Mouse (Mus musculus) kidney, adult 8-10 months (tissue): Measurements from ENCODE around the gene Peli2.
A peak's percentile ranks its signal among the peaks of the same experiment; 100 is the strongest.
"Not testable (repeated sequence)": the region's sequence is repeated elsewhere in the genome, so short reads cannot be mapped to it uniquely, and the experiment has no call there.

Experiments used
- DNase-seq, 2 experiments: peaks; one replicate each; pipeline ENCODE4 v3.0.0; 2022

Gene Peli2

DNA sequence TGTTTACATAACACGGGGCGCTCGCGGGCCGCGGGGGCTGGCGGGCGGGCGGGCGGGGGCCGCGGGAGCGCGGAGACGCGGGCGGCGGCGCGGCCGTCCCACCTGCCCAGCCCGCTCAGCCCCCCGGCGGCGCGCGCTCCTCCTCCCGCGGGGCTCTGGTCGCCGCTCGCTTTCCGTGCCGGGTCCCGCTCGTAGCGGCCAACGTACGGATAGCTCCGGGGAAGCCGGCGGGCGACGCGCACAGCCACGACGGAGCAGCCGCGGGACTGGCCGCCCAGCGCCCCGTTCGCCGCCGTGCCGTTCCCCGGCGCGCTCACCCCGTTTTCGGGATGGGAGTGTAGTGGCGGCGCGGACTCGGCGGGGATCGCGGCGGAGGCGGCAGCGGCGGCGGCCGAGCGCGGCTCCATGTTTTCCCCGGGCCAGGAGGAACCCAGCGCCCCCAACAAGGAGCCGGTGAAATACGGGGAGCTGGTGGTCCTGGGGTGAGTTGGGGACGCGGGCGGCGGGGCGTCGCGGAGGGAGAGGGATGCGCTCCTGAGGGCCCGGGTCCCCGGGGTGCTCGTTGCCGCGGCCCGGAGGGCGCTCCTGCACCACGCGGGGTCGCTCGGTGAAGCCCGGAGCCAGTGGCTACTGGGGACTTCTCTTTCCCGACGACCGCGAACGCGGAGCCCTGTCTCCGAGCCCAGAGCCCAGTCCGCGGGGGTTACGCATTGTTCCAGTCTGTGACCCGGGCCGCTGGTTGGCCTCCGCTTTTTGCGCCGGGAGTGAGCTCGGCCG lies at the start of gene Peli2:
Peli2 (plus strand) TSS at position 72 of the 777 bp plus-strand sequence.
- peak; percentile 63 to 73 for DNase-seq

GRCm38 (mm10) chr14:48072104-48072503 lies 48.5 kb upstream of the Peli2 start:
- no peak for DNase-seq

DNA sequence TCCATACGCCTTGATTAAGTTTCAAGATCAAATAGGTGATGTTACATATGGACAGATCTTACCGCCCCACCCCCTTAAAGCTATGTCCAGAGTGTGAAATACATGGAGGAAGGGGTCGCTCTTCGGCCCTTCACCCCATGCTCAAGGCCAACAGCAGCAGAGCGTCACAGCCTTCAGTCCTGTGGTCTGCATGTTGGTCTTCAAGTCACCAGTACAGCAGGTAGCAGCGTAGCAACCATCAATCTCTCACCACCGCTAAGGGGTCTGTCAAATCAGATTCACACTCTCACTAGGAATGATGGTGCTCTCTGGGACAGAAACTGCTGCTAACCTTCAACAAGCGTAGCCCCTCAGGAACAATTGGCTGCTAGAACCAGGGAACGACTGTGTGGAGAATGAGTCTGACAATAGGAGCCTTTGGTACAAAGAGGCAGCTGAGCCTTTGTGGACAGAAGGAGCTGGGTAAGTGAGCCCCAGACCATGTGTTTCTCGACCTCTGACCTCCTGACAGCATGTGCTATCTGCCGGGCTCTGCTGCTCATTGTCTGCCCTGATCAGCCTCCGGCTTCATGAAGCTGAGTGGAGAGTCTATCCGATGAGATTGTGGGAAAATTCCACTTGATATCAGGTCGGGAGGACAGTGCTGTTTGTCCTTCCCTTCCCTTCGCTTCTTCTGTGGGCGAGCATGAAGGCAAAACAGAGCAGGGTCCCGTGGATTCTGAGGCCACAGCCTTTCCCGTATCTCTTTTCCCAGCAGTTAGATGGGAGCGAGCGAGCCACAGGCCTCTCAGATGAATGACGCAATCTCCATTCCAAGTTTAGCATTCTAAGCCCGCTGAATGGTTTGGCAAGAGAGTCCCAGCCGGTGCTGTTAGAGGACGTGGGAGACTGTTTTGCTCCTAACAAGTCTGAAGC lies 47.1 kb upstream of the Peli2 start:
- no peak for DNase-seq

DNA sequence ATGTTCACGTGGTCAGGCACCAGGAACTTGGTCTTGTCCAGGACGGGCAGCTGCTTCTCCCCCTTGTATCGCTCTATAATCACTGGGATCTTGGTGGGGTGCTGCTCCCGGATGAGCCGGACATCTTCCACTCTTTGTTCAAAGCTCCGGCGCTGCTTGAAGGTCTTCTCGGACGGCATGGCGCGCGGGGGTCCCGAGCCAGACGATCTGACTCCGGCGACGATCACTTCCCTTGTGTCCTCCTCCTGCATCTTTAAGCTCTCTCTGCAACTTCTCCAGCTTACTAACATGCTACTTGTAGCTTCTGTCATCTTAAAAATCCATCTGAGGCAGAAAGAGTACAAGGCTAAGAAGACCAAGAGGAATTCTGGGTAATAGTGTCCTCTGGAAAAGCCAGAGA lies 41.0 kb upstream of the Peli2 start:
- not testable (repeated sequence) for DNase-seq

DNA sequence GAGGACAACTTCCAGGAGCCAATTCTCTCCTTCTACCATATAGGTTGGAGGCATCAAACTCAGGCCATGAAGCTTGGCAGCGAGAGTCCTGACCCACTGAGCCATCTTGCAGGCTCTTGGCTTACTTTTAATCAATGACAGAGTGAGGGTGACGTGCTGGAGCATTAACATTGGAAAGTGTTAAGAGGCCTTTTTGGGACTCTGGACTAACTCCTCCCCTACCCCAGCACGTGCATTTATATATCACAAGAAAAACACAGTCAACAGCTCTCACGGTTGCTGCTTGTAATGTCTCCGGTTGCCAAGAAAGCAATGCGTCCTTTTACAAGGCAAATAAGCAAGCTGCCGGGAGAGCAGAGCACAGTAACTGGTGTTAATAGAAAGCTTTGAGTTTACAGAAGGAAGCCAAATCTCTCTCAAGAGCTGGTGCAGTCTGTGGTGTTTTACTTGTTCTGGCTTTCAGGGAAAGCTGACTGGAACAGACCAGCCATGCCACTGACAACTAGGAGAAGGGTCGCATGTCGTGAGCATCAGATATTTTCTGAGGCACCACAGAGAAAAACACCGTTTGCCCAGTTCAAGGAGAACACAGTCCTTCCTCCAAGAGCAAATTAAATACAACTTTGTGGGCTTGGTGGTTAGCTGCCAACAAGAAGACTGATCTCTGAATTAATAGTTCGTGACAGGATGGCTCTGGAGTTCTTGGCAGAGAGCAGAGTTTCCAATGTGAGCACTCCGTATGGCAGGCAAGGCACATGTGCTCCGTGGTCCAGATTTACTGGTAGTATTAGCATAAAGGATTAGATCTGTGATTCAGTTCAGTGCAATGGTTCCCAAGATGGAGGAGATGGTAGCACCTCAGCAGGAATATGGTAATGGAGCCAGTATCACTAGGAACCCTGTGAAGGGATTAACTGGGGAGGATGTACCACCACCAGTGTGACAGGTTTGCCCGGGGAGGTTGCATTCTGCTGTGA lies 36.5 kb upstream of the Peli2 start:
- DNase-seq = peak; percentile 4 to 16

GRCm38 (mm10) chr14:48086682-48087297 lies 33.8 kb upstream of the Peli2 start:
- DNase-seq = no peak

- DNase-seq = no peak
These were observed 33.3 kb upstream of the Peli2 start for GRCm38 (mm10) chr14:48087298-48087830.

DNA sequence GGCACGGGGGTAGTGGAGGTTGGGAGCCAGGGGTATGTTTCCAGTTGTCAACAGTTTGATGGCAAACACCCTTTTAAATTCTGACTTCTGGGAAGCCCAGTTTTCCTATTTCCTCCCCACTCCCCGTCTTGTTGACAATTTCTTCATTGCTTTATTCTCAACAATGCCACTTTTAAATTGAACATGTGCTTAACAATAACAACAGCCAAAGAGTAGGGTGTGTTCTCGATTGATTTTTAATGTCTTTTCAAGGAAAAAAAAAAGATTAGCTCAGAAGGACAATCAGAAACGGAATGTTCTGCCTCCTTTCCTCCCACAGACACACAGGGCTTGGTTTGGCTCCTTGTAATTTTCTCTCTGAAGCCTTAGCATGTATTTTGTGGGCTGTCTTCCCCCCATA lies 30.2 kb upstream of the Peli2 start:
- DNase-seq = no peak

- no peak for DNase-seq
These were observed 29.5 kb upstream of the Peli2 start for GRCm38 (mm10) chr14:48091160-48091559.

DNA sequence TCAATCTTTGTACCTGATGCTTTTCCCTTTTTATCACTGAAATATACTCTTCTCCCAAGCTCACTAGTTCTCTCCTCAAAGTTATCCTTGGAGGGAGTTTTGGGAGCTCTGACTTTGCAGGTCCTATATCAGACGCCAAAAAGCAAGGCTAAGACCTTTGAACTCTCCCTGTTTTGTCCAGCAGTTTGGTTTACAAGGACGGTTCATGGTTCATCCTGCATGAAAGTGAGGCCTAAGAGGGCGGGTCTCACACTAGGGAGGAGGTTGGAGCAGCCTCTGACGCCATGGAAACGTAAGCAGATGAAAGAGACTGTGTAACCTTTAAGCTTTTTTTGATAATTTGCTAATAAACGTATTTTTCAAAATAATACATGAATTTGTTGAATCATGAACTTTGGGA lies 22.4 kb upstream of the Peli2 start:
- DNase-seq = peak in 1 of 2 experiments; percentile 6

DNA sequence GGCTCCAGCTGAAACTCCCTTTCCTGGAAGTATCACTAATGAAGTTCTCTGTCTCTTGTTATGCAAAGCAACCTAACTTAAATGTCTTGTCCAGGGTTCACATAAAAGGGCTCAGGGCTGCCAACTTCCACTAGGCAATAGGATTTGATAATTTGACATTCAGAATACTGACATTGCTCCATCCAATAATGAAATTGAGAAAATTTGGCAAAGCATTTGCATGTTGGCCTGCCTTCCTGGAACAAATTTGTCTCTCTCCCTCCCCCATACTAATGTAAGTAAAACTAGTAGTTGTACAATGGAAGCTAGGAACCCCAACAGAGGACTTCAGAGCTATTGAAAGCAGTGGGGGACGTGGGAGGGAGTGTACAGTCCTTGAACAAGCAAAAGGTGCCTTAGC lies 21.3 kb upstream of the Peli2 start:
- no peak for DNase-seq

GRCm38 (mm10) chr14:48106453-48106852 lies 14.2 kb upstream of the Peli2 start:
- DNase-seq = no peak

- DNase-seq = no peak
These were observed 2.6 kb upstream of the Peli2 start for GRCm38 (mm10) chr14:48117986-48118385.

- DNase-seq = no peak
These were observed 1.5 kb upstream of the Peli2 start for GRCm38 (mm10) chr14:48119012-48119647.

- DNase-seq = no peak
These were observed 864 bp upstream of the Peli2 start for GRCm38 (mm10) chr14:48119648-48120270.

DNA sequence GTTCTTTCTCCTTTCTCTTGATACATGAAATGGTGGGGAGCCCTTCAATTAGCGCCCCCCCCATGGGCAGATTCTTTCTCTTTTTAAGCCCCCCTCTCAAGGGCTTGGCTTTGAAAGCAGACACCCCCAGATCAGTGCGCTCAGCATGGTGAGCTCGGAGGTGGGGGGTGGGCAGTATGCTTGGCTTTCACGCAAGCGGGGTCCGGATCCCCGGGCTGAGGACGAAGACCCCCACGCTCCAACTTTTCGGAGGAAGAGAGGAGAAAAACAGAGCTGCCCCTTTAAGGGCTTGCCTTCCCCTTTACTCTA lies 226 bp upstream of the Peli2 start:
- no peak for DNase-seq

- no peak for DNase-seq
These were observed 1.2 kb downstream of the Peli2 start for GRCm38 (mm10) chr14:48121529-48122517.

DNA sequence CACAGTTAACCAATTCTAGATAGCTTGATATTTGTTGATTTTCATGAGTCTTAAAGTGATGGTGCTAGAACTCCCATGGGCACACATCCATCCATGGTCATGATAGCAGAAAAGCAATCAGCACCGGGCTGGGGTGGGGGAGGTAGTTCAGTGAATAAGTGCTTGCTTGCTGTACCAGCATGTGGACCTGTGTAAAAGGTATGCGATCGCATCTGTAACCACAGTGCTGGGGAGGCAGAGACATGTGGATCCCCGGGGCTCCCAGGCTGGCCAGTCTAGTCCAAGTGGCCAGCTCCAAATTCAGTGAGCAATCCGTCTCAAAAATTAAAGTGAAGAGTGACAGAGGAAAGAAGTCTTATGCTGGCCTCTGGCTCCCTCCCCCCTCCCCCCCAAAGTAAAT lies 3.4 kb downstream of the Peli2 start:
- no peak for DNase-seq

DNA sequence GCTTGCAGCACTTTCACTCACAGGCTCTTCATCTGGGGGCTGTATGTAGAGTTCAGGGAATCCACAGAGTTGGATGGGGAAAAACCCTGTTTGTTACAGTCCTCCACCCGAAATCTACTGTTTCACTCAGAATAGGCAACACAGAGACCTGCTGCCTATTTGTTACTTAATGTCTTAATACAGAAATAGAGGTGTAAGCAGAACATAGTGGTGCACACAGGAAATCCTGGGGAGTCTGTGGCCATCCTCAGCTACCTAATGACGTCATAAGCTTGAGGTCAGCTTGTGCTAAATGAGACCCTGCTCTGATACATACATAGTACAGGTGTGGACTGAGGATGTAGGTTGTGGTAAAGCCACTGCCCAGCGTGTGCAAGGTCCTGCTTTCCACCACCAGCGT lies 4.2 kb downstream of the Peli2 start:
- no peak for DNase-seq

DNA sequence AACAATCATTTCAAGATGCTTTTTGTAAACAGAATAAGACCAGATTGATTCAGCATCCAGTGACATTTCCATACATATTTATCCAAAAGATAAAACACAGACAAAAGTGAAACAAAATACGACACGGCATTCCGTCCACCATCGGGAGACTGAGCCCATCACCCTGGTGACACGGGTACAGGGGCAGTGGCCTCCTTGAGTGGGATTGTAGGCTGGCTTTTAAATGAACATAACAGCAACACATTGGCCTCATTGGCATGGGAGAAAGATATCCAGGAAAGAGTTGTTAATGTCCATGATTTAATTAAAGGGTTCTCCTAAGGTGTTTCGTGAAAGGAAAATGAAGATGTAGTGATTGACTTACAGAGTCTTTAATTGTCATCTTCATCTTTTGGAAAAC lies 5.3 kb downstream of the Peli2 start:
- DNase-seq = no peak
